Mouse (Mus musculus): Measurements from ENCODE around the gene Clec5a. TPM values are rescaled to one million over a fixed set of nuclear protein-coding genes. Genes with fewer than 3 reads are reported as not detected.

Gene Clec5a
- polyA plus RNA-seq, 1 experiment from 2014 or later = 0.42 TPM

DNA sequence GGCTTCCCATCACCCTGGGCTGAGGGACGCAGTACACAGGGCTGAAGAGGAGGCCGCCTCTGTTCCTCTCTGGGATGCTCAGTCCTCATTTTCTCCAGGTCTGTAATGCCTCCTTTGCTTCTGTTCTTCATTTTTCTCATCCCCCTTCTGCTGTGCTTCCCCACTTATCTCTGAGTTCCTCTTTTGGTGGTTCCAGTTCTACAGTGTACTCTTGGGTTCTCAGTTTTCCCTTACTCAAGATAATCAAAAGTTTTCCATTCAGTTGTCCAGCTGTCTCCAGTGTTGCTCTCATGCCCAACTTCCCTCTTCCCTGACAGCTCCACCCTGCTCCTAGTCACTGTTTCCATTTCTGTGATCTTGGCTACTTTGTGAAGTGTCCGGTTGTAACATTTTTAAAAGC is 12.0 kb downstream of the Clec5a start:
- no peak overlapping the region for H3K27ac ChIP-seq
- ATAC-seq (replicated peaks; ENCODE audit: low FRiP score, low read depth) (no peak), DNase-seq (ENCODE audit: low spot score) (no peak)
- WGBS = 69% methylated on average over 3 of the region's 3 CpGs
- H3K9ac ChIP-seq (ENCODE audit: low read depth, low read length) = no peak overlapping the region
- H3K4me3 ChIP-seq (replicated peaks; ENCODE audit: low read depth, low read length) = no peak overlapping the region
- no peaks in the 10 kb centered on the region for H3K27me3 ChIP-seq (ENCODE audit: insufficient read depth, low read length)
- H3K4me1 ChIP-seq (replicated peaks; ENCODE audit: insufficient read depth, low read length) = no peaks in the 10 kb centered on the region
- H3K36me3 ChIP-seq (ENCODE audit: insufficient read depth, low read length) = no peaks in the 10 kb centered on the region
- H3K9me3 ChIP-seq (replicated peaks; ENCODE audit: low read length) = no peaks in the 10 kb centered on the region
- TF ChIP-seq CTCF (IDR thresholded peaks at IDR 0.05; ENCODE audit: low read depth) = no peak
- no peak overlapping the region for H3K4me2 ChIP-seq (ENCODE audit: low read length)

DNA sequence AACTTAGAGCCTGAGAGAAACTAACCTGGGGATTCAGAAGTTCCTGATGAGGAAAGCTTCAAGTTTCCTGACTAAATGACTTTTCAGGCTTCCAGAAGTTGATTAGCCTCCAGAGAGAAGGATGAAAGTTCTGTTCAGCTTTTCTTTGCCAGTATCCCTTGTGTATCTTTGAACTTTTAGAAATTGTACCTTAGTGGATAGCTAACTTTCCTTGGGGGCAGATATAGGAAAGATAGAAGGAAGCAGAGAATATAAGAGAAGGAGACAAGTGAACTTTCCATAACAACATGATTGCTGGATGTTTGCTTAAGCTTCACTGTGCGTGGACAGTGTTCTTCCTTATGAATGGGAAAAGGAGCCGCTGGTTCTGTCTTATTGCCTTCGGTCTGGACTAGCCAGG is 16.4 kb downstream of the Clec5a start, which contains the start of gene Olfr460:
Gene Olfr460, plus strand, starts transcription at position 301 of the 400 bp plus-strand sequence.
- Histone ChIP-seq H3K4me3 (replicated peaks; ENCODE audit: low read depth, low read length) (no peak within 1 kb of the TSS), H3K27ac (no peak within 1 kb of the TSS), H3K9me3 (replicated peaks; ENCODE audit: low read length) (no peaks in the 10 kb centered on the region), H3K4me1 (replicated peaks; ENCODE audit: insufficient read depth, low read length) (no peaks in the 10 kb centered on the region), H3K4me2 (ENCODE audit: low read length) (no peak within 1 kb of the TSS), H3K9ac (ENCODE audit: low read depth, low read length) (no peak within 1 kb of the TSS), H3K27me3 (ENCODE audit: insufficient read depth, low read length) (no peaks in the 10 kb centered on the region), H3K36me3 (ENCODE audit: insufficient read depth, low read length) (no peaks in the 10 kb centered on the region)
- no peak for DNase-seq (ENCODE audit: low spot score)
- no peak for TF ChIP-seq CTCF (IDR thresholded peaks at IDR 0.05; ENCODE audit: low read depth)
- WGBS = 85% methylated on average over 3 of the region's 3 CpGs
- ATAC-seq (replicated peaks; ENCODE audit: low FRiP score, low read depth) = no peak

DNA sequence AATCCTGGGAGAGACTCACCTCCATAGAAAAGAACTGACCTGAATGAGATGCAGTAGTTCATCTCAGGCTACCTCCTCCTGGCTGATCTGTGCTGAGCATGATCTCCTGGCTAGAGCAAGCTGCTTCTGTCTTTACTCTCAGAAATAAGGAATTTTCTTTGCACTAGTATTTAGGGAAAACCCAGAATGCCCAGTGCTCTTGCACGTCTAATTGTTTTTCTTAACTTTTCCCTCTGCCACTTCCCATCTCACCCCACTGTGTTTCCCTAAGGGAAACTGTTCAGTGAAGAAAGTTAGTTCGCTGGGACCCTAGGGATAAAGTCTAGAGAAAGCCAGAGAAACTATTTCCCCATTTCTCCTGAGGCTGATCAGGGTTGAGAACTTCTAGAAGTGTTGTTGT is 30.7 kb downstream of the Clec5a start, which contains the start of gene Olfr461:
Gene Olfr461, minus strand, starts transcription at position 101 of the 400 bp plus-strand sequence.
- ATAC-seq (replicated peaks; ENCODE audit: low FRiP score, low read depth) (no peak), DNase-seq (ENCODE audit: low spot score) (no peak)
- Histone ChIP-seq H3K4me2 (ENCODE audit: low read length) (no peak within 1 kb of the TSS), H3K4me3 (replicated peaks; ENCODE audit: low read depth, low read length) (no peak within 1 kb of the TSS), H3K27me3 (ENCODE audit: insufficient read depth, low read length) (no peaks in the 10 kb centered on the region), H3K4me1 (replicated peaks; ENCODE audit: insufficient read depth, low read length) (no peaks in the 10 kb centered on the region), H3K27ac (no peak within 1 kb of the TSS), H3K9ac (ENCODE audit: low read depth, low read length) (no peak within 1 kb of the TSS), H3K36me3 (ENCODE audit: insufficient read depth, low read length) (no peaks in the 10 kb centered on the region), H3K9me3 (replicated peaks; ENCODE audit: low read length) (no peaks in the 10 kb centered on the region)
- TF ChIP-seq CTCF (IDR thresholded peaks at IDR 0.05; ENCODE audit: low read depth) = no peak
- WGBS = 80% methylated on average over 2 of the region's 2 CpGs

DNA sequence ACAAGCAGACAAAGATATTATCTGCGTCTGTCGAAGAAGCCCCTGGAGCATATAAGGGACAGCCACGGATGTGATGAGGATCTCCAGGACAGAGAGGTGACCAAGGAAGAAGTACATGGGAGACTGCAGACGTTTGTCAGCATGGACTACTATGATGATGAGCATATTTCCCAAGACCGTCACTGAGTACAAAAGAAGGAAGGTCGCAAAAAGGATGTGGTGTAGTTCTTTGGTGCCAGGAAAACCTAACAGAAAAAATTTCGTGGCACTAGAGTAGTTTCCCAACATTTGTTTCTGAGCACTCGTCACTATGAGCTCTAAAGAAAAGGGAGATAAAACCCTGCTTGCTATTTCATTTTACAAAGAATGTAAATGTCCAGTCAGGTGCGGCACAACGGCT is 40.9 kb downstream of the Clec5a start:
- H3K27ac ChIP-seq = no peak overlapping the region
- DNase-seq (ENCODE audit: low spot score) (no peak), ATAC-seq (replicated peaks; ENCODE audit: low FRiP score, low read depth) (no peak)
- H3K27me3 ChIP-seq (ENCODE audit: insufficient read depth, low read length) = no peaks in the 10 kb centered on the region
- no peak for TF ChIP-seq CTCF (IDR thresholded peaks at IDR 0.05; ENCODE audit: low read depth)
- WGBS = 82% methylated on average over 10 of the region's 10 CpGs
- no peak overlapping the region for H3K4me2 ChIP-seq (ENCODE audit: low read length)
- H3K9me3 ChIP-seq (replicated peaks; ENCODE audit: low read length) = no peaks in the 10 kb centered on the region
- H3K36me3 ChIP-seq (ENCODE audit: insufficient read depth, low read length) = no peaks in the 10 kb centered on the region
- H3K9ac ChIP-seq (ENCODE audit: low read depth, low read length) = no peak overlapping the region
- no peak overlapping the region for H3K4me3 ChIP-seq (replicated peaks; ENCODE audit: low read depth, low read length)
- H3K4me1 ChIP-seq (replicated peaks; ENCODE audit: insufficient read depth, low read length) = no peaks in the 10 kb centered on the region

Other genes starting within 250 kb of the Clec5a start
- gene E330009J07Rik, start 149.7 kb downstream of the Clec5a start, polyA plus RNA-seq (2015; fragmentation: Nextera tagmentation; extraction: Ambion mirVana) = 6.9 TPM in 2 replicates
- gene Wee2, start 146.7 kb downstream of the Clec5a start, polyA plus RNA-seq (2015; fragmentation: Nextera tagmentation; extraction: Ambion mirVana) = 0.04 TPM in 1 of 2 replicates, not detected in the other
- gene Ssbp1, start 114.5 kb downstream of the Clec5a start, polyA plus RNA-seq (2015; fragmentation: Nextera tagmentation; extraction: Ambion mirVana) = 184 and 196 TPM in 2 replicates
- gene Tas2r137, start 94.6 kb downstream of the Clec5a start, polyA plus RNA-seq (2015; fragmentation: Nextera tagmentation; extraction: Ambion mirVana) = not detected in 2 replicates
- gene Tas2r108, start 92.3 kb downstream of the Clec5a start, polyA plus RNA-seq (2015; fragmentation: Nextera tagmentation; extraction: Ambion mirVana) = not detected in 2 replicates
- not detected in 2 replicates for gene Prss37, start 66.3 kb downstream of the Clec5a start, polyA plus RNA-seq (2015; fragmentation: Nextera tagmentation; extraction: Ambion mirVana)
- 0.03 and 0.12 TPM in 2 replicates for gene Olfr461, start 30.8 kb downstream of the Clec5a start, polyA plus RNA-seq (2015; fragmentation: Nextera tagmentation; extraction: Ambion mirVana)
- not detected in 2 replicates for gene Olfr460, start 16.3 kb downstream of the Clec5a start, polyA plus RNA-seq (2015; fragmentation: Nextera tagmentation; extraction: Ambion mirVana)
- not detected in 2 replicates for gene Tas2r138, start 27.5 kb upstream of the Clec5a start, polyA plus RNA-seq (2015; fragmentation: Nextera tagmentation; extraction: Ambion mirVana)
- gene Mgam, start 43.0 kb upstream of the Clec5a start, polyA plus RNA-seq (2015; fragmentation: Nextera tagmentation; extraction: Ambion mirVana) = 2.3 and 3.3 TPM in 2 replicates